Mouse (Mus musculus): Measurements from ENCODE around the gene Recql5.
A peak's percentile ranks its signal among the peaks of the same experiment; 100 is the strongest.

Recql5 gene

DNA sequence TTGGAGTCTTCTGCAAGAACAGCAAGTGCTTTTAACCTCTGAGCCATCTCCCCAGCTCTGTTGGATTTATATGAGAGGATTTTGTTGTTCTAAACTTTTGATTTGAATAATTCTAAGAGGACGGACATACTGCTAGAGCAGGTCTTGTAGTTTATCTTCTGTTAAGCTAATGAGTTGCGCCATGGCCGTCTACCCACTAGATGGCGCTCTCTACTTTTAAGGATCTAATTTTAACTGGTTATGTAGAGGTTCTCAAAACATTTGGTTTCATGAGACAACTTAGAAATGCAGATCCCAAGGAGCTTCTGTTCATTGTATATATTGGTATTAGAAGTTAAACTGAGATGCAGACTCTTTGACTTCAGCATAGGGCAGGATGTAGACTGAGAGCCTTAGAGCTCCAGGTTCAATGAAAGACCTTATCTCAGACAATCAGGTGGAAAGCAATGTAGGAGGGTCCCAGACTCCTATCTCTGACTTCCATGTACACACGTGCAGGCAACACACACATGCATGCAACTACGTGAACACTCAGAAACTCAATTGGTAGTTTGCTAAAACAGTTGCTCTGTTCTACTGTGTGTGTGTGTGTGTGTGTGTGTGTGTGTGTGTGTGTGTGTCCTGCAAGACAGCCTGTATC, 6.5 kb upstream of the Recql5 start:
- peak in 1 of 2 experiments; percentile 70 for DNase-seq (ENCODE audit: low spot score in 2 of 2)

DNA sequence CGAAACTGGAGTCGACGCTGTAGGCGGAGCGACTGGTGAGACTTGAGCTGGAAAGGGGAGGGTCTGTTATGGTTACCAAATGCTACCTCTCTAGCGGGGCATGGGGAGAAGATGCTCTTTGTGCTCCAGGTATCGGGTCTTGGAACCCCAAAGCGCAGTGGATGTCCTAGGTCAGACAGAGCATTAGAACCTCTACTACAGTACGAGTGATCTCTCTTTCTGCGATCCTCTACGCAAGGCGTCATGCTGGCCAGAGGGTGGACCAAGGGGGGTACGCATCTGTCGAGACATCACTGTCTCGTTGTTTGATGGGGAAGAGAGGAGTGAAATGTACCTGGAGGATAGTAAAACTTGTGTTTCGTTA, 452 bp upstream of the Recql5 start:
- no peak for DNase-seq (ENCODE audit: low spot score in 2 of 2)

DNA sequence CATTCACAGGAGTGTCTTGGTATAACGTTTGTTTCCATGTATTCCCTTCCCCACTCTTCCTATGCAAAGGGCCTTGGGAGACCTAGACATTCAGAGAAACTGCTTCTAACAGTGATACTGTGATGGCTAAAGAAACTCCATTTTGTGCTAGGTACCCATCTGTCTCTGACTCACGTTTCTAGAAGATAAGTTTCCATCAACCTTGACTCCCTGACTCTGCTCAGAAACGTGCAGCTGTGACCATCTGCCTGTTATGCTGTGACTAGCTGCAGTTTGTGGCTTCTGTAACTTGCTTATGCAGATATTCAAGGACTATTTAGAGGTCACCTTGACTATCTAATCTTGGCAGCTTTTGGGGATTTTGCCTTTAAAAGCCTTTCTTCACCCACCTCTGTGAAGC, 2.0 kb downstream of the Recql5 start:
- DNase-seq (ENCODE audit: low spot score in 2 of 2) = no peak

DNA sequence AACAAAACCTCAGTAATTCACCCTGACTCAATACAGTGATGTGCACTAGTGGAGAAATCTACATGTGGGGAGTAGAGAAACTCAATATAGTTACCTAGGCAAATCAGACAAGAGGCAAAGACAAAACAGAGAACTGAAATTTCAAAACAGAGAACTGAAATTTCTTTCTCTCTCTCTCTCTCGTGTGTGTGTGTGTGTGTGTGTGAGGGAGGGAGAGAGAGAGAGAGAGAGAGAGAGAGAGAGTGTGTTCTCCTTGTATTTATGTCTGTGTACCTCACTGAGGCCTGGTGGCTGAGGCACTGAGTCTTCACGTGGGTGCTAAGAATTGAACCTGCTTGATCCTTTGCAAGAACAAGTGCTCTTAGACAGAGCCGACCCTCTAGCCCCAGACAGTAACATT, 3.5 kb downstream of the Recql5 start:
- no peak for DNase-seq (ENCODE audit: low spot score in 2 of 2)

DNA sequence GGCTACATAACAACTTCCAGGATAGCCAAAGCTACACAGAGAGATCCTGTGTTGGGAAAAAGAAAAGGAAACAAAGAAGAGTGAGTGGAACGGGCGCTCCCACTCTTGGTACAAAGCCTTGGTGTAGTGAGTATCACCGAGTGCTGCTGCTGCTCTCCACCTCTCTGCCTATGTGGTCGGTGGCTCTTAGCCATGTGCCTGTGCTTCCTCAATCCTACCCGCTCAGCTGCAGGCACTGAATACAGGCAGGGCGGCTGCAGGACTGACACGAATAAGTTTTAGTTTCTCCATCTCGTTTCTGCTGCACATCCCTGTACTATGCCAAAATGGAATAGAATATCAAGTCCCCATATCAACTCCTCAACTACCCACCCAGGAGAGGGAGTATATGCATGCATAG, 4.2 kb downstream of the Recql5 start:
- DNase-seq (ENCODE audit: low spot score in 2 of 2) = no peak

DNA sequence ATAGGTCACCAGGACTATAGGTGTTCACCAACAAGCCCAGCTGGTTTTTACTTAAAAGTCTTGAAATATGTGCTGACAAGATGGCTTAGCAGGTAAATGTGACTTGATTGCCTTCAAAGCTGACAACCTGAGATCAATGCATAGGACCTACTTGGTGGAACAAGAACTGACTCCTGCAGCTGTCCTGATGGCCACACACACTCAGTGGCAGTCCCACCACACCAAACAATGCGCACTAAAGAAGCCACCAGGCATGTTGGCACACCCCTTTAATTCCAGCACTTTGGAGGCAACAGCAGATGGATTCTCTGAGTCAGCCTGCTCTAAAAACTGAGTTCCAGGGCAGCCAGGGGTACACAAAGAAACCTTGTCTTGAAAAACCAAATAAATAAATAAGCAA, 11.3 kb downstream of the Recql5 start:
- DNase-seq (ENCODE audit: low spot score in 2 of 2) = no peak

DNA sequence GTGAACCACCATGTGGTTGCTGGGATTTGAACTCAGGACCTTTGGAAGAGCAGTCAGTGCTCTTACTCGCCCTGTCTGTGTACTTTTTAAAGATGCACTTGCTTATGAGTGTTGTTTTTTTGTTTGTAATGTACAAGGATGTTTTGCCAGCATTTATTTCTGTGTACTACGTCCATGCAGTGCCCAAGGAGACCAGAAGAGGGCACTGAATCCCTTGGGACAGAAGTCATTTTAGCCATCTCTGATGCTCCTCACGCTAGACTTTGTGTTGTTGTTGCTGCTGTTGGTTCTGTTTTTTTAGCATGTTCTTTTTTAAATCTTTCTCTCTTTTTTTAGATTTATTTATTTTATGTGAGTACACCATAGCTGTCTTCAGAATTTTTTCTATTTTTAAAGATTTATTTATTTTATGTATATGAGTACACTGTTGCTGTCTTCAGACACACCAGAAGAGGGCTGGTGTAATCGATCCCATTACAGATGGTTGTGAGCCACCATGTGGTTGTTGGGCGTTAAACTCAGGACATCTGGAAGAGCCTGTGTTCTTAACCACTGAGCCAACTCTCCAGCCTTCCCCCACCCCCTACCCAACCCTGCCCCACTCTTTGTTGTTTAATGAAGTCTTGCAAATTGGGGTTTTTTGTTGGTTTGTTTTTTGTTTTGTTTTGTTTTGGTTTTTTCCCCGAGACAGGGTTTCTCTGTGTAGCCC, 13.0 kb downstream of the Recql5 start:
- peak in 1 of 2 experiments; percentile 48 for DNase-seq (ENCODE audit: low spot score in 2 of 2)

DNA sequence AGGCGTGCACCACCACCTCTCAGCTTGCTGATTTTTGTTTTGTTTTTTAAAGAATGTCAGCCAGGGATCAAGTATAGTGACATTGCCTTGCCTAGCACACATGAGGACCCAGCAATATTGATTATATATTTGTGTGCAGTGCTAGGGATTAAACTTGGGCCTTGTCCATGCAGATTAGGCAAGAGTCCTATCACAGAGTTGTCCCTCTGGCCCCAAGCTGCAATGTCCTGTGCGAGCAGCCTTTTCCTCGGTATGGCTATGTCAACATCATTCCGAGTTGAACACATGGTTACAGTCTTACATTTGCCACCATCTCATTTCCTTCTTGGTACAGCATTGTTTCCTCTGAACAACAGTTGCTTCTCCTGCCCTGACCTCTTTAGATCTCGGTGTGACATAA, 14.2 kb downstream of the Recql5 start:
- no peak for DNase-seq (ENCODE audit: low spot score in 2 of 2)

DNA sequence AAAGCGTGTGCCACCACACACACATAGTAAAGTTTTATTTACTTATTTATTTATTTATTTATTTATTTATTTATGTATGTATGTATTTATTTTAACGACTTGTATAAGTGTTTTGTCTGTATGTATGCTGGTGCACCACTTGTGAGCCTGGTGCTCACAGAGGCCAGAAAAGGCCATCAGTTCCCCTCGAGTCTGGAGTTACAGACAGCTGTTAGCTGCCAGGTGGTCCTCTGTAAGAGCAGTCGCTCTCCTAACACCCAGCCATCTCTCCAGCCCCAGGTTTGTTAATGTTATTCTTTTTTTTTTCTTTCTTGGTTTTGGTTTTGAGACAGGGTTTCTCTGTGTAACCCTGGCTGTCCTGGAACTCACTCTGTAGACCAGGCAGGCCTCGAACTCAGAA, 14.6 kb downstream of the Recql5 start:
- DNase-seq (ENCODE audit: low spot score in 2 of 2) = no peak

DNA sequence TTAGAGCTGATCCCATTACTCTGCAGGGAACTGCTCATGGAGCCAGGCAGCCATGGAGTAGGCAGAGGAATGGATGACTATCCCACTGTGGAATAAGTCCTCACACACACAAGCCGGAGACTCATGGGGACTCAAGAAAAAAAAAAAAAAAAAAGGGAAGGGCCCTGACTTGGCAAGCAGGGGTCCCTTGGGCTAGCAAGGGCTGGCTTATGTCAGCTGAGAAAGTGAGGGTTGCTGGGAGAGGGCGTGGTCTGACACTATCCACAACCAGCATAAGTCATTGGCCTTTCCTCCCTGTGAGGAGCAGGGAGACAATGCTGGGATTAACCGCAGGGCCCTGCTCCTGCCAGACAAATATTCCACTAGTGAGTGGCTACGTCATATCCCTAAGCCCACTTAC, 16.7 kb downstream of the Recql5 start:
- DNase-seq (ENCODE audit: low spot score in 2 of 2) = no peak

DNA sequence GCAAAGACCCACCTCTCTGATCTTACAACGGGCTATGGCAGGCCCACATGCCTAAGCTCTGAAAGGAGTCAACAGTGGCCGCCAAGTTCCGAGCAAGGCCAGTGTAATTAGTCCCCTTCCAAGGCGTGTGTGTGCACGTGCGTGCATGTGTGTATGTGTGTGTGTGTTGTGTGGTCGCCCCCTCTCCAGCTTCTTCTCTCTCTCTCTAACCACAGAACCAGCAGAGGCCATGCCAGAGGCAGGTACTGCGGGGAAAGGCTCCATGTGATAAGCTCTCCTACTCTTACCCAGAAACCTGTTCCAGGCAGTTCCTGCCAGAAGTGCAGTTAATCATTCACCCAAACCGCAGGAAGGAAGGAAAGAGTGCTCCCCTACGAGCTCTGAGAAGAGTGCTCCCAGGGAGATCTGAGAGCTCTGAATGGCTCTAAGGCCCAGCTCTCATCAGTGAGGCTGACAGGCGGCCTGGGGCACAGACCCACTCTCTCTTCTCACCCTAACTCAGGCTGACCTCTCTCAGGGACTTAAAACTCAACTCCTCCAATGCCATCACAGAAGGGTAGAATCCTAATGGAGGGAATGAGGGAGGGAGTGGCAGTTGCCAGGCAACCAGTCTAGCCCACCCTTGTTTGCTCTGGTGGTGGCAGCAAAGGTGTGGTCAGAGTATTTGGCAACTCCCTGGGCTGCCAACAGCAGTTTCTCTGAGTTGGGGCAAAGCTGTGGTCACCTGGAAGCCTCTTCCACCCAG, 21.5 kb downstream of the Recql5 start, which contains the start of gene Smim6:
Gene Smim6, plus strand, starts transcription at position 386 of the 745 bp plus-strand sequence.
- no peak for DNase-seq (ENCODE audit: low spot score in 2 of 2)

DNA sequence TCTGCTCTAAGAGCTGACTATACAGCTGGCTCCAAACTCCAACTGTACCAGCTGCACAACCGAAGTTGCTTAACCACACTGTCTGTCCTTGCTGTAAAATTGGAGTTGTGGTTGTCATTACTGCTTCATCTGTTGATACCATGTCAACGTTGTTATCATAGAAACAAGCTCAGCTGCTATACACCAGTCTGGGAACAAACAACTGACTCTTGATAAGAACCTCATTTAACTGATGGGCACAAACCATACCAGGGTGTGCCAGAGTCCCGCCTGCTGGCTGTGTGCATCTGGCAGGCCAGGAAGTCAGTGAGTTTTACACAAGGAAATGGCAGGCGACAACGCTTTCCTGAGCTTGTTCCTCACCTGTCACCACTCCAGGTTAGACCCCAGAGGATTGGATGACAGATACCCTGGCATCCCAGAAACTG, 22.1 kb downstream of the Recql5 start:
- DNase-seq (ENCODE audit: low spot score in 2 of 2) = no peak

DNA sequence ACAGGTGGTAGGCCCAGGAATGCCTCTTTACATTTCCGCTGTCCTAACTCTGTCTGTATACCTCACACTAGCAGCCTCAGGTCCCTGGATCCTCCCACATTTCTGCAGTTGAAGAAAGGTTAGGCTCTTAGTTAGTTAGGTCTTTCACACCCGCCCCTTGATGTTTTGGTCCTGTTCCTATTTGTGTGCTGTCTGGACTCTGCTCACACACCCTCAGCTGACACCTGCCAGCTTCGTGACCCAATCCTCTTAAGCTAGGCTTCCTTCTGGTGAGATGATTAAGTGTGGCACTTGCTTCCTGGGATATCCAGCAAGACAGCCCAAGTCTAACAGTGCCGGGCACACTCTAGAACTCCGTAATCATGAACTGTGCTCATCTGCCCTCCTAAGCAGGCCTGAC, 26.8 kb downstream of the Recql5 start:
- DNase-seq (ENCODE audit: low spot score in 2 of 2) = no peak

DNA sequence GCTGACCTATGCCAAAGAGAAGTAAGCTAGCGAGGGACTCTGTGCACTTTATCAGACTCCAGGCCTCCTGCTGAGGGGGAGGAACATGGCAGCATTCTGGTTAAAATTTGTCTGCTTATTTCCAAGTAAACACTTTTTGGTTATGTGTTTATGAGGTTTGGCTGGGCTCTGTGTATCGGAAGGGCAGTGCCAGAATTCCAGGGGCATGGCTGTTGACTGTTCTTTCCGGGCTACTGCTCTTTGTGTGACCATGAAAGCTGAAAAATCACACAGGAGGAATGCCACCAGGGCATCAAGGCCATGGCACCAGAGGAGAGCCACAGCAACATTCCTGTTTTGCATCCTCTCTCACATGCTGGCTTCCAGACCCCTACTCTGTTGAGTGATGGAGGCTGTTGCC, 27.2 kb downstream of the Recql5 start:
- no peak for DNase-seq (ENCODE audit: low spot score in 2 of 2)

DNA sequence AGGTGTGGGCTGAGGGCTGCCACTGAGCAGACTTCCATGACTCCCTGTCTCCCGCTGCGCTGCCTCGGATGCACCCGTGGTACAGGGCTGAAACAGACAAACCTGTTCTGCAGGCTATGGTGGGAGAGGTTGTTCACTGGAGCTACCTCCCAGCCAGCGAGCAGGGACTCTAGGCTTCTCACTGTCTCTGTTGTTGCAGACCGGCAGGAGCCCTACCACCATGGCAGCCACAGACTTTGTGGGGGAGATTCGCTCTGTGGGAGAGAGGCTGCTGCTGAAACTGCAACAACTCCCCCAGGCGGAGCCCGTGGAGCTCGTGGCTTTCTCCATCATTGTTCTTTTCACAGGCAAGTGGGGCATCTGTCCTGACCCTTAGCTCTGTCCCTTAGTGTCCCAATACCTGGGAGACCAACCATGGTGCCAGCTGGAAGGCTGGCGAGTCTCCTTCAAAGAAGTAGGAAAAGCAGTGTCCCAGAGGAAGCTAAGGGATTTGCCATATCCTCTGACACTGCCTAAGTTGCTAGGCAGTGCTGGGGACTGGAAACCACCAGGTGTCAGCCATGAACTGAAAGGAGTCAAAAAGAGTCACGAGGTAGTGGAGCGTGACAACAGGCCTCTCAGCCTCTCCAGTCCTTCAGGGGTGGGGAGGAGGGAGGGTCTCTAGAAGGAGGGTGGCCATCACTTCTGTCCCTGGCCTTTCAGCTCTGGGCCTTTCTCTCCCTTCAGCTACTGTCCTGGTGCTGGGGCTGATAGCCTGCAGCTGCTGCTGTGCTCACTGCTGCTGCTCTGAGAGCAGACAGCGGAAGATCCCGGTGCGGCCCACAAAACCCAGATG, 28.1 kb downstream of the Recql5 start:
- DNase-seq (ENCODE audit: low spot score in 2 of 2) = no peak

DNA sequence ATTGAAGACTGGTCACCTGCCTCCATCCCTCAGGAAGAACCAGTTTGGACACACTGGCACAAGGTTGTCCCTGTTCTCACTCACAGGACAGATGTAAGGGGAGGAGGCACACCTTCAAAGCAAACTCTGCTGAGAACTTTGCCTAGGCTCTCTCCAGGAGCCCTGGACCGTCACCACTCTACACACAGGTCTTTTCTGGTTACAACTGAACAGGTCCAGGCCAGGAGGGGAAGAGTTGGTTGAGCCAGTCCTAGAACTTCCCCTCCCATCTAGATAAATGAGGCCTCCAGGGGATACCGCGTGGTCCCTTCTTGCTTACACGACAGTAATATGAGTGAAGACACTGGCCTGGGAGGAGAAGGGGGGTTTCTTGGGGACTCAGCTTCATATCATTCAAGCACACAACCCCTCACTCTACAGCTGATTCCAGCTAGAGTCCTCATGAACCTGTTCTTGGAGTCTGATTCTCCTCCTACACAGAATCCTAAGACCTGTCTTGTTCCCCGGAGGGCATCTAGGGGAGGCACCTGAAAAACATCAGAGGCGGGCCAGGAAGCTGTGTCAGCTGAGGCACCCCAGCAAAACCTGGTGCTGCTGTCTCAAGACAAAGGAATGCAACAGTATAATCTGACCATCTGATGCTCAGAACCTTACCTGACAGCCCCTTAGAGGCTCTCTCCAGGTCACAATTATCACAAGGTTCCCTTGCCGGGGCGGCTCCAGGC, 28.9 kb downstream of the Recql5 start:
- no peak for DNase-seq (ENCODE audit: low spot score in 2 of 2)

DNA sequence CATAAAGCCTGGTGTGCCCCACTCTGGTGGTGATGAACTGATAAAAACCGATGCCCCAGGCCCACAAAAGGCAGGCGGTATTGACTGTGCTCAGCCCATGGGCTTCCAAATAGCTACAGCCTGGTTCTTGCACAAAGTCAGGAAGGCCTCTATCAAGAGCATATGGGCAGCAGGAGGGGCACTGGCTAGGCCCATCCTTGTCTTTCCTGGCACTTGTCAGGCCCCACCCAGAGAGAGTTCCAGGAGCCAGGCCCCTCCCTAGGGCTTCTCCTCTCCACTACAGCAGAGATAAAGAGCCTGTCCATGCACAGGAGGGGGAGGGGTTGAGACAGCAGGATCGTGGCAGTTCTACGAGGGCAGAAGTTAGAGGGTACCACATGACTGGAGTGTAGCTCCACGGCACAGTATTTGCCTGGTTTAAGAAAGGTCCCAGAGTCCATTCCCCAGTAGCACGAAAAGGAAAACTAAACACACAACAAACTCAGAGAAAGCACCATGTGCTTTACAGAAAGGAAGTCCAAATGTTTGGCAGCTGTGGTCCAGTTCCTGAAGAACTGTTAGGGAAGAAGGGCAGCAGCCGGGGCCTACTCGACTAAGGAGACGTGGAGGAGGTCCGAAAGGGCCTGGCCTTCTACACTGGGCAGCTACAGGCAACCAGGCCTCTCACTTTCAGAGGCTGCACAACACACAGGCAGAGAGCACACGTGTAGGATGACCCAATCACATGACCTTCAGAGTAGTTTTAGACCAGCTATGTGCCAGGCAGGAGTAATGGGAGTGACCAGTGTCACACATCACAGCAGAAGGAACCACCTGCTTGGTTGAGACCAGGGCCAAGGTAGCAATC, 29.7 kb downstream of the Recql5 start:
- DNase-seq (ENCODE audit: low spot score in 2 of 2) = no peak

DNA sequence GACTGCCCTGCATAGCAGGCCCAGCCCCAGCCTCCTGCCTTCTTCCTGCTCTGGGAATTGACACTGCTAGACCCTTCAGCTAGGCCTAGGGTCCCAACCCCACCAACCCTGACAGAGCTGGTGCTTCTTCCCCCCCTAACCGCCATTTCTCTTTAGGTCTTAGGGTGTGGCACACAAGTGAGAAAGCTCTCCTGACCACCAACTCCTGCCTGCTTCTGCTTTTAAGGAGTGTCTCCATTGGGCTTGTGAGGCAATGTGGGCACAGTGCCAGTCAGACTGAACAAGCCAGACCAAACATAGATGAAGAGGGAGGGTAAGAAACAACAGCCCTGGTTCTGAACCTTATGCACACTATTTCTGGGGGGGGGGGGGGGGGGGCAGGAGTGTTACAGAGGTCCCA, 30.4 kb downstream of the Recql5 start:
- no peak for DNase-seq (ENCODE audit: low spot score in 2 of 2)

DNA sequence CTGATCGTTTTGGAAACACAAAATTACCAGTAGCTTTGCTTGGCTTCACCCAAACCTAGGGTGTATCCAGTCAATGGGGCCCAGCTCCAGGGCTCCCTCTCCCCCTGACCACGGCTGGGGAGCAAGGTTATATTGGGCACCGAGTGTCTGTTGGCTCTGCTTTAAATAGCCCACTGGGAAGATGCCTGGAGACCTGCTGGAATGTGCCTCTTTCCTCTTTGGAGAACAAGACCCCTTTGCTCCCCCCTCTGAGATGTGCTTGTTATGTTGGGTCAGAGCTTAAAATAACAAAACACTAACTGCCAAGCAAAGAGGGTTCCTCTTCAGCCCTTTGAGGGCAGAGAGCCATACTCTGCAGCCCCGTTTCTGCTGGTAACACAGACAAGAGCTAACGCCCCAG, 31.1 kb downstream of the Recql5 start:
- DNase-seq (ENCODE audit: low spot score in 2 of 2) = no peak

DNA sequence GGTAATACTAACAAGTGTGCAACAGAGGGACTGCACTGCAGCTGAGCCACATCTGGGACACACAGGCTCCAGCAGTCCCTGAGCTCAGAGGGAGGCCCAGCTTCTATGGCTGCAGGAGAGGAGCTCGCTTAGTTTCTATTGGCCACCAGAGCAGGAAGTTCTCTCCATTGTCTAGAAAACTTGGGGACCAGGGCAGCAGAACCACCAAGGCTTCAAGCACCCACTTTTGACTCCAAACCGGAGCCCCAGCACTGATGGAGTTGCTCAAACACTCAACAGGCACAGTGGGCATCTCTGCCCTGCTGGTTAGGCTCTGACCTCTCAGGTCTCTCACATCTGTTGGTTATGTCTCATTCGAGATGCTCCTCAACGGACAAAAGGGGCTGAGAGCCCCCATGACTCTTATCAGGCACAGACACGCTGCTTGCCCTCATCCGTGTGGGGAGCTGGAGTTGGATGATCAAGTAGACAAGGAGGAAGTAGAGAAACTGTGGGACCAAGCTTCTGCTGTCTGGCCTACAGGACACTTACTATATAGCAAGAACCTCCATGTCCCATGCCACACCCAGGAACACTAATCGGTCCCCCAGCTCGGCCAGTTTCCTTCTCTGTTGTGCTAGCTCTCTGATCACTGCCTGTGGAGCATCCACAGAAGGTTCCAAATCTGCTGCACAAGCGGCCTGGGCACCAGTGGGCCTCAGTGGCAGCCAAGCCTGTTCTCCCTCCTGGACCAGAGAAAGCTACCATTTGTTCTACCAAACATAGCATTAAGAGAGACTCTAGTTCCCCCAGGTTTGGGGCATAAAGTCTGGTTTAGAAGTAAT, 31.7 kb downstream of the Recql5 start:
- DNase-seq (ENCODE audit: low spot score in 2 of 2) = no peak
